Mouse (Mus musculus): ENCODE measurements around the gene Eml4.

Eml4 gene

GRCm38 (mm10) chr17:83512130-83512529, 161.4 kb downstream of the Eml4 start:
- no peak for DNase-seq

GRCm38 (mm10) chr17:83513655-83514212, 163.0 kb downstream of the Eml4 start:
- DNase-seq = no peak

- DNase-seq = peak; percentile 94
Observed at GRCm38 (mm10) chr17:83514213-83514701, 163.5 kb downstream of the Eml4 start.

GRCm38 (mm10) chr17:83517280-83518015, 166.7 kb downstream of the Eml4 start, which contains the start of gene Cox7a2l:
Cox7a2l (minus strand) TSS chr17:83517330.
- DNase-seq = no peak

GRCm38 (mm10) chr17:83521881-83522280, 171.2 kb downstream of the Eml4 start:
- DNase-seq = no peak

- DNase-seq = no peak
Observed at GRCm38 (mm10) chr17:83522590-83523379, 172.1 kb downstream of the Eml4 start.

- no peak for DNase-seq
Observed at GRCm38 (mm10) chr17:83524753-83525152, 174.0 kb downstream of the Eml4 start.

- no peak for DNase-seq
Observed at GRCm38 (mm10) chr17:83525596-83525995, 174.9 kb downstream of the Eml4 start.

GRCm38 (mm10) chr17:83526091-83526561, 175.4 kb downstream of the Eml4 start:
- no peak for DNase-seq

- no peak for DNase-seq
Observed at GRCm38 (mm10) chr17:83526624-83527532, 176.1 kb downstream of the Eml4 start.

- no peak for DNase-seq
Observed at GRCm38 (mm10) chr17:83527651-83528381, 177.1 kb downstream of the Eml4 start.

All from cerebellum, adult 9-10 months (tissue).